Mouse (Mus musculus): ENCODE measurements around the gene Capn1.

- no peak for TF ChIP-seq POLR2A (IDR thresholded peaks at IDR 0.05; ENCODE audit: insufficient read depth, low read depth, low read length)
- TF ChIP-seq CTCF (IDR thresholded peaks at IDR 0.05; ENCODE audit: insufficient read depth, low read depth, low read length), result no peak
Measured at GRCm38 (mm10) chr19:5950218-5950617, 65.5 kb downstream of the Capn1 start.
